Mouse (Mus musculus) neural tube, embryonic 11.5 days (tissue): ENCODE results near the gene Pank4. TPM values are rescaled to one million over a fixed set of nuclear protein-coding genes. Genes with fewer than 3 reads are reported as not detected.

Source experiments
- polyA plus RNA-seq: library from polyadenylated mRNA; unstranded; fragments of >200 nt; fragmentation: Nextera tagmentation; extraction: Ambion mirVana; gene quantifications from 2 replicates; pipeline ENCODE4 v1.2.1, GENCODE M21; 2014

Pank4 gene
- polyA plus RNA-seq, 1 experiment from 2014 or later, result 38.2 TPM

Other genes with a start within 250 kb of the Pank4 start
- gene Ttc34, start 126.7 kb upstream of the Pank4 start, polyA plus RNA-seq, result 0.38 and 0.39 TPM in 2 replicates
- gene Mmel1, start 94.5 kb upstream of the Pank4 start, polyA plus RNA-seq, result 0.50 and 0.72 TPM in 2 replicates
- gene Fam213b, start 65.0 kb upstream of the Pank4 start, polyA plus RNA-seq, result 40.2 and 42.1 TPM in 2 replicates
- gene Tnfrsf14, start 35.6 kb upstream of the Pank4 start, polyA plus RNA-seq, result 0.78 and 1.1 TPM in 2 replicates
- gene Hes5, start 3.2 kb upstream of the Pank4 start, polyA plus RNA-seq, result 191 and 218 TPM in 2 replicates
- 1.4 and 1.6 TPM in 2 replicates for gene Plch2, start 92.7 kb downstream of the Pank4 start, polyA plus RNA-seq
- 6.9 and 8.3 TPM in 2 replicates for gene Pex10, start 102.9 kb downstream of the Pank4 start, polyA plus RNA-seq
- gene Rer1, start 122.3 kb downstream of the Pank4 start, polyA plus RNA-seq, result 143 and 145 TPM in 2 replicates
- gene Morn1, start 122.5 kb downstream of the Pank4 start, polyA plus RNA-seq, result 3.9 and 5.3 TPM in 2 replicates